In the genomic region with DNA sequence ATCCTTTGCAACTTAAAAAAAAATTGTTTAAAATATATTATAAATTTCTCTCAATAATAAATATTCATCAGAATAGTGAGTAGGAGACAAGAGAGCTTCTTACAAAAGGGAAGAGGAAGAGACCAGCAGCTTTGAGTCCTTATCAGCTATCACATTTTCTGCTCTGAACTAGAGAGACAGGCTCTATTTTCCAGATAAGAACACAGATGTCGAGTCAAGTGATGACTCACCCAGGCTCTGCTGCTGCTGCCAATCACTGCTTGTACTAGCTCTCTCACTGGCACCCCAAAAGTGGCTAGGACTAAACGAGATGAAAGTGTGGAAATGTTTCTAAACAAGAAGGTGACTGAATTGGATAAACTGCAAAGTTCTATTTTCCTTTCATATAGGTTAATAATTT, we compare ENCODE assay signal across 14 mouse cellular contexts. TPM values are rescaled to one million over a fixed set of nuclear protein-coding genes. Genes with fewer than 3 reads are reported as not detected.
DNase-seq lines count a peak whose midpoint lies in the region; ATAC-seq lines count a peak whose summit lies in the region.
"Had no signal": no experiment of that assay in that cellular context is flagged by ENCODE, and none has a peak within 500 bp of the region (broad histone marks: within the 10 kb centered on the region; RNA-seq: fewer than 3 reads in every experiment).

No protein-coding gene starts in this region.

- H3K4me3 ChIP-seq in liver, embryonic 12.5 days: no peak overlapping the region
- no peak overlapping the region for H3K4me3 ChIP-seq in neural tube, embryonic 15.5 days (replicated peaks)
- H3K4me3 ChIP-seq: embryonic facial prominence, embryonic 12.5 days; heart, embryonic 13.5 days; midbrain, embryonic 13.5 days had no signal

- no peaks in the 10 kb centered on the region for H3K27me3 ChIP-seq in liver, embryonic 12.5 days (replicated peaks)
- H3K27me3 ChIP-seq in neural tube, embryonic 15.5 days (replicated peaks): no peaks in the 10 kb centered on the region
- H3K27me3 ChIP-seq: embryonic facial prominence, embryonic 12.5 days; heart, embryonic 13.5 days; midbrain, embryonic 13.5 days had no signal

- H3K9me3 ChIP-seq in liver, embryonic 12.5 days (replicated peaks): no peaks in the 10 kb centered on the region
- no peaks in the 10 kb centered on the region for H3K9me3 ChIP-seq in neural tube, embryonic 15.5 days (replicated peaks)
- H3K9me3 ChIP-seq: embryonic facial prominence, embryonic 12.5 days; heart, embryonic 13.5 days; midbrain, embryonic 13.5 days had no signal

- H3K27ac ChIP-seq in liver, embryonic 12.5 days: no peak overlapping the region
- H3K27ac ChIP-seq in neural tube, embryonic 15.5 days (replicated peaks): no peak overlapping the region
- H3K27ac ChIP-seq: embryonic facial prominence, embryonic 12.5 days; heart, embryonic 13.5 days; midbrain, embryonic 13.5 days had no signal

- peak; percentile 38 for DNase-seq in adrenal gland, adult 2 months
- no peak for DNase-seq in adrenal gland, postnatal 10 days
- peak; percentile 43 for DNase-seq in 3T3-L1 (ENCODE audit: low read depth, low spot score)
- DNase-seq in adrenal gland, postnatal 25 days: peak; percentile 14
- DNase-seq in left cerebral cortex, adult 8-10 months (ENCODE audit: low spot score in 2 of 2): no peak
- DNase-seq: cerebellum, postnatal 14 days; kidney, adult 11 months had no signal

- 2% methylated on average over 2 of the region's 2 CpGs for WGBS in liver, embryonic 12.5 days (ENCODE audit: insufficient replicate concordance)
- 81% methylated on average over 2 of the region's 2 CpGs for WGBS in neural tube, embryonic 15.5 days

- peak; percentile 80 for ATAC-seq in liver, embryonic 12.5 days
- no peak for ATAC-seq in neural tube, embryonic 15.5 days (ENCODE audit: low FRiP score)
- ATAC-seq in cerebellum, adult (ENCODE audit: insufficient number of reproducible peaks, low FRiP score, low TSS enrichment): no peak
- ATAC-seq: midbrain, embryonic 13.5 days had no signal

- H3K4me1 ChIP-seq in liver, embryonic 12.5 days: peaks cover 28% of the 10 kb centered on the region
- H3K4me1 ChIP-seq in neural tube, embryonic 15.5 days: 0 out of 2 replicates have a peak, but pooled peaks cover 4% of the 10 kb centered on the region
- H3K4me1 ChIP-seq: embryonic facial prominence, embryonic 12.5 days had no signal

- no peak overlapping the region for H3K4me2 ChIP-seq in liver, embryonic 12.5 days
- H3K4me2 ChIP-seq in neural tube, embryonic 15.5 days: no peak overlapping the region
- H3K4me2 ChIP-seq: embryonic facial prominence, embryonic 12.5 days; heart, embryonic 13.5 days; midbrain, embryonic 13.5 days had no signal

- no peak overlapping the region for H3K9ac ChIP-seq in liver, embryonic 12.5 days
- no peak overlapping the region for H3K9ac ChIP-seq in neural tube, embryonic 15.5 days (replicated peaks)
- H3K9ac ChIP-seq: embryonic facial prominence, embryonic 12.5 days; heart, embryonic 13.5 days; midbrain, embryonic 13.5 days had no signal

- peaks cover 5% of the 10 kb centered on the region; the same call in 1 of the 2 replicates for H3K36me3 ChIP-seq in liver, embryonic 12.5 days
- peaks cover 4% of the 10 kb centered on the region; the same call in 1 of the 2 replicates for H3K36me3 ChIP-seq in neural tube, embryonic 15.5 days

RNA-seq across cellular contexts. Expression of a gene that starts 39.5 kb away (rescaled TPM):
- 10 to 100 TPM; 31.2 to 52.0 TPM for total RNA-seq in adrenal gland, adult 2 months (2021)
- polyA plus RNA-seq in adrenal gland, adult 2 months (2012; rRNA removed): 1.4 and 2.4 TPM in 2 replicates
- 10 to 100 TPM; 23.2 to 25.1 TPM for total RNA-seq in adrenal gland, postnatal 10 days (2021)
- total RNA-seq in adrenal gland, postnatal 25 days (2021): 39.3 and 44.8 TPM in 2 replicates
- 7.8 TPM in 2 replicates for polyA plus RNA-seq in liver, embryonic 12.5 days (2016; fragmentation: Nextera tagmentation; extraction: Ambion mirVana)
- 20.0 and 22.1 TPM in 2 replicates for polyA plus RNA-seq in neural tube, embryonic 15.5 days (2015; fragmentation: Nextera tagmentation; extraction: Ambion mirVana)
- 10 to 100 TPM; 39.0 to 44.3 (median 41.3) TPM for total RNA-seq in left cerebral cortex, adult 8-10 months (2022)

RNA-seq across cellular contexts. Expression of a gene that starts 56.3 kb away (rescaled TPM):
- 10 to 100 TPM in 1 of 2 experiments, under 1 TPM in 1; 0.93 to 16.3 TPM for total RNA-seq in adrenal gland, adult 2 months (2021)
- 16.8 and 22.9 TPM in 2 replicates for polyA plus RNA-seq in adrenal gland, adult 2 months (2012; rRNA removed)
- total RNA-seq in adrenal gland, postnatal 10 days (2021): under 1 TPM; 0.48 to 0.51 TPM
- 12.0 and 13.8 TPM in 2 replicates for total RNA-seq in adrenal gland, postnatal 25 days (2021)
- polyA plus RNA-seq in liver, embryonic 12.5 days (2016; fragmentation: Nextera tagmentation; extraction: Ambion mirVana): 0.25 and 0.29 TPM in 2 replicates
- polyA plus RNA-seq in neural tube, embryonic 15.5 days (2015; fragmentation: Nextera tagmentation; extraction: Ambion mirVana): 0.24 and 3.7 TPM in 2 replicates
- total RNA-seq in left cerebral cortex, adult 8-10 months (2022): 1 to 10 TPM; 3.8 to 5.7 (median 5.2) TPM
- total RNA-seq: gastrocnemius, adult 8-10 months had no signal

Comparison
In these comparisons a context has a peak if more than half of its experiments do, and no peak if none do; other contexts are left out.
1. DNase-seq: peak in adrenal gland, adult 2 months (single experiment), 3T3-L1 (single experiment) and adrenal gland, postnatal 25 days (single experiment); none in adrenal gland, postnatal 10 days (single experiment) and left cerebral cortex, adult 8-10 months (0 of 2).